Mouse (Mus musculus): Measurements from ENCODE around the gene Bag6.

Gene Bag6

GRCm38 (mm10) chr17:35134801-35135590, at the start of gene Bag6:
Gene Bag6, plus strand, starts transcription at chr17:35135178.
- peak; percentile 90 to 94 for DNase-seq (ENCODE audit: low spot score in 2 of 2)

DNA sequence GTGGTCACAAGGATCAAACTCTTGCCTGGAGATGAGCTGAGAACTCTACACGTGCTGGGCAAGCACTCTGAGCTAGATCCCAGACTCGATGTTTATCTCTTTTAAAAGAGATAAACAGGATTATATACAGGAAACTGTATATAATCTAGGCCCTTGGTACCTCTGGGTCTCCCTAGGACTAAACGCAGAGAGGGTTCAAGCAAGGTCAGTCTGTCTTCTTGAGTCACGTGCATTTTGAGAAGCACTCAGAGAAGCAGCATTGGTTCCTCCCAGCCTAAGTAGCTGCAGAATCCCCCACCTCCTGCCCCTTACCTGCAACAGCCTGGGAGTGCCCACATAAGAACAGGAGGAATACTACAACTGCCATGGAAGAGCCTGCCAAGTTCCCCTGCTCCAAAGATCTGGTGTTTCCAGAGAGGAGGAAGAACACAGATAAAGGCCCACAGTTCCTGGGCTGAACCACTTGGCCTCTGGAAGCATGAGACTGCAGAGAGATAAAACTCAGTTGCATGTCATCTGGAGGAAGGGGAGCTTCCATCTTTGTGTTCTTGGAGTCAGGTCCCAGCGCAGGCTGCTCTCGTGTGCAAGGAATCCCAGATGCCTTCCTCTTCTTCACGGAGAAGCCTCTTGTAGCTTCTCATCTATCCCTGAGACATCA, 49.6 kb upstream of the Bag6 start, which contains the start of gene Ly6g6f:
Ly6g6f (minus strand) TSS at position 403 of the 658 bp plus-strand sequence.
- no peak for DNase-seq (ENCODE audit: low spot score in 2 of 2)

- DNase-seq (ENCODE audit: low spot score in 2 of 2): no peak
Measured at GRCm38 (mm10) chr17:35088151-35088550, 46.8 kb upstream of the Bag6 start.

- DNase-seq (ENCODE audit: low spot score in 2 of 2): peak; percentile 90 to 93
Measured at GRCm38 (mm10) chr17:35088825-35089644, 45.9 kb upstream of the Bag6 start, which contains the start of gene Abhd16a. Gene Abhd16a, plus strand, starts transcription at chr17:35089263.

- no peak for DNase-seq (ENCODE audit: low spot score in 2 of 2)
Measured at GRCm38 (mm10) chr17:35090166-35090932, 44.6 kb upstream of the Bag6 start.

DNA sequence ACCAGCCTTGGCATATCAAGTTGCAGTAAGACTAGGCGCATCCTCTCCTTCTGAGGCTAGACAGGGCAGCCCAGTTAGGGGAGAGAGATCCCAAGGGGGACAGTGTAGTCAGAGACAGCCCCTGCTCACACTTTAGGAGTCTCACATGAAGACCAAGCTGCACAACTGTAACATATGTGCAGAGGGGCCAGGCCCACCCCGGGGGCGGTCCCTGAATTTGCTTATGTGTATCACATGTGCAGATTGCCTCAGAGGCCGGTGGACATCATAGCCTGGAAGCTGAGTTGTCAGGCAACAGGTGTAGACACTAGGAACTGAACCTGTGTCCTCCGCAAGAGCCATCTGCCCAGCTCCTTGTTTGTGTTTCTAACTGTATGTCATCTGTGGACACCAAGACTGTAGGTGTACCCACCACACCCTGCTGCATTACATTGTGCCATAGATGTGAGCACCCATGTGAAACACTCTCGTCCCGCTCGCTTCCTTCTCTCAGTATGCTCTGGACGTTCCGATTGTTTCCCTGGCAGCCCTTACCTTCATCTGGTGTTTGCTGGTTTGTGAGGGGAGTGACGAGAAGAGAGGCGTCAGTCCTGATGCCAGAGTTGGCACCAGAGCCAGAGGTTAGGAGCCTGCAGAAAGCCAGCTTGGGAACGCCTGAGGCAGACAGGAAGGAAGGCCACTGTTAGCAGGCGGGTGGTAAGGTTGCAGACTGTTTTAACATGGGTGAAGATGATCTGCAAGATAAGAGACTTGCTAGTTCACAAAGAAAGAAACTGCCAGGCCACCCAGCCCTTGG, 42.4 kb upstream of the Bag6 start:
- no peak for DNase-seq (ENCODE audit: low spot score in 2 of 2)

DNA sequence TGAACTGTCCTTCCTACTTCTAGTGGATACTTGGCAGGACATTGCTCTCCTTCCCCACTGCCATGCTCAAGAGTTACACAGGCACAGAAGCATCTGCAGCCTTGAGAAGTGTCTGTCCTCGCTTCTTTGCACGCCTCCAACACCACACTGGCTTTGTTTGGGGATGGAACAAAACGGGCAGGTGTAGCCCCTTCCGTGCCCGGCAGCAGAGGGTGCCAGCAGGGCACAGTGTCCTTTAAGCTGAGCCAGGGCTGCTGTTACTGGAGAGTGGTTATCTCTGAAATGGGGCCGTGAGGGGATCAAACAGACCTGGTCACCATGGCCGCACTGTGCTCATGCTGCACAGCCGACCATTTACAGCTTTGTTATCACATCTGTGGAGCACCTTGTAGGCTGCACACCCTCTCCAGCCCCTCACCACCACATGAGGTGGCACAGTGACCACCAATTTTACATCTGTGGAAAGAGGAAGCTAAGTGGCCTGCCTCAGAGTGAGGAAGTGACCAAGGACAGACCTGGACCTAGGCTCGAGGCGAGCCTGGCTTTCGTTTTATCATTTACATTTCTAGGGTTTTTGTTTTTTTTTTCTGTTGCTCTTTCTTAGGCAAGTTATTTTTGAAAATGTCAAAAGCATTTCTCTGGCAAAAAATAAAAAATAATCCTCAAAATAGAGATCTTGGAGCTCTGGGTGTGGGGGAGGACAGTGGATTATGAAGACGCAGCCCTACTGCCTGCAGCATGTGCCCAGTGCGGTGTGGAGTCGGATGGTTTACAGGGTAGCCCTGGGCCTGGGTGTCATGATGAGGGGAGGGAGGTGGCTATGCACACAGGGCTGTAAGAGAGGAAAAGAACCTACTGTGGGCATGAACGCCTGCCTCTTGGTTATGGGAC, 40.3 kb upstream of the Bag6 start:
- no peak for DNase-seq (ENCODE audit: low spot score in 2 of 2)

GRCm38 (mm10) chr17:35096597-35096996, 38.4 kb upstream of the Bag6 start:
- no peak for DNase-seq (ENCODE audit: low spot score in 2 of 2)

- no peak for DNase-seq (ENCODE audit: low spot score in 2 of 2)
Measured at GRCm38 (mm10) chr17:35097164-35097655, 37.8 kb upstream of the Bag6 start.

GRCm38 (mm10) chr17:35100196-35100765, 34.7 kb upstream of the Bag6 start:
- DNase-seq (ENCODE audit: low spot score in 2 of 2): no peak

GRCm38 (mm10) chr17:35101161-35101560, 33.8 kb upstream of the Bag6 start:
- no peak for DNase-seq (ENCODE audit: low spot score in 2 of 2)

DNA sequence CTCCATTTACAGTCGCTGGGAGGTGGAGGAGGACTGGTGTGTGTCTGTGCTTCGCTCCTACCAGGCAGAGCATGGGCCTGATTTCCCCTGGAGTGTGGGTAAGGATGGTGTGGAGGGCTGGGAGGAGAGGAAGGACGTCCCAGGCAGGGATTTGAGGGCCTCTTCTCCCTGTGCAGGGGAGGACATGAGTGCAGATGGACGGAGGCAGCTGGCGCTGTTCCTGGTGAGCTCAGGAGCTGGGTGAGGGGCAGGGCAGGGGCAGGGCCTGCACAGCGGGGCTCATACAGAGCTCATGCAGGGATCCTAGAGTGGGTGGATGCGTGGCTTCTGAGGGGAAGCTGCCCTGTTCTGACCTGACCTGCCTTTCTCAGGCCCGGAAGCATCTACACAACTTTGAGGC, 32.7 kb upstream of the Bag6 start:
- DNase-seq (ENCODE audit: low spot score in 2 of 2): no peak

GRCm38 (mm10) chr17:35103221-35103690, 31.7 kb upstream of the Bag6 start:
- DNase-seq (ENCODE audit: low spot score in 2 of 2): no peak

- no peak for DNase-seq (ENCODE audit: low spot score in 2 of 2)
Measured at GRCm38 (mm10) chr17:35104079-35104478, 30.9 kb upstream of the Bag6 start.

DNA sequence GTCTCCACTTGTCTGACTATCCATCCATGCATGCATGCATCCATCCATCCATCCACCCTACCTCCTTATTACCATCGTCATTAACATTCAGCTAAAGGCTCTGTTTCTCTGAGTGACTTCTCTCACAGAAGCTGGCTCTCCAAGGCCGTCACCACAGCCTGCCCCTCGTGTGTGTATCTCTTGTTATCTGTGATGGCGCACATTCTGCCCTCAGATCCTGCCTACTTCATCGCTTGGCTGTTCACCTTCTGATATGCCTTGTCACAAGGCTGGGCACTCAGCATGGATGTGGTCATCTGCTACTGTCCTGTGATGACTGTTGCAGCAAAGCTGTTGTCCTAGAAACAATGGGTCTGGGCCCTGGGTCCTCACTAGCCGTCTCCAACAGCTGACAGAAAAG, 30.2 kb upstream of the Bag6 start:
- no peak for DNase-seq (ENCODE audit: low spot score in 2 of 2)

- DNase-seq (ENCODE audit: low spot score in 2 of 2): peak in 1 of 2 experiments; percentile 37
Measured at GRCm38 (mm10) chr17:35105740-35106389, 29.1 kb upstream of the Bag6 start.

DNA sequence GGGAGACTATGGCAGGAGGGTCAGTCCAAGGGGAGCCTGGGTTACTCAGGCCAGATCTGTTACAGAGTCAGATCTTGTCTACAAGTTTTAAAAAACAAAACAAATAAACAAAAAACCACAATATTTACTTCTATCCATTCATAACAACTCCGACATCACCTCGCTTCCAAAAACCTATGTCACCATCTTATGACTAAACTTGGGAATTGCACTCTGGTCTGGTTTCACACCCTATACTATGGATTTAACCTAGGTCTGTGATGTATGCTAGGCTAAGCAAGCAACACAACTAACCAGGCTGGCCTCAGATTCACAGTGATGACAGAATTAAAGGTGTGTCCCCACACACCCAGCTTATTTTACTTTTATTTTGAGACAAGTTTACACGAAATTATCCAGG, 28.5 kb upstream of the Bag6 start:
- DNase-seq (ENCODE audit: low spot score in 2 of 2): no peak

GRCm38 (mm10) chr17:35108097-35108496, 26.9 kb upstream of the Bag6 start, which contains the start of gene Ly6g5c:
Gene Ly6g5c, plus strand, starts transcription at chr17:35108279.
- no peak for DNase-seq (ENCODE audit: low spot score in 2 of 2)

Data from frontal cortex, postnatal 10 days (tissue).